Mouse (Mus musculus): Measurements from ENCODE around the gene Lman2. TPM values are rescaled to one million over a fixed set of nuclear protein-coding genes. Genes with fewer than 3 reads are reported as not detected.

The Lman2 gene
- 133 and 142 TPM in 2 replicates for polyA plus RNA-seq (2012; rRNA removed)

DNA sequence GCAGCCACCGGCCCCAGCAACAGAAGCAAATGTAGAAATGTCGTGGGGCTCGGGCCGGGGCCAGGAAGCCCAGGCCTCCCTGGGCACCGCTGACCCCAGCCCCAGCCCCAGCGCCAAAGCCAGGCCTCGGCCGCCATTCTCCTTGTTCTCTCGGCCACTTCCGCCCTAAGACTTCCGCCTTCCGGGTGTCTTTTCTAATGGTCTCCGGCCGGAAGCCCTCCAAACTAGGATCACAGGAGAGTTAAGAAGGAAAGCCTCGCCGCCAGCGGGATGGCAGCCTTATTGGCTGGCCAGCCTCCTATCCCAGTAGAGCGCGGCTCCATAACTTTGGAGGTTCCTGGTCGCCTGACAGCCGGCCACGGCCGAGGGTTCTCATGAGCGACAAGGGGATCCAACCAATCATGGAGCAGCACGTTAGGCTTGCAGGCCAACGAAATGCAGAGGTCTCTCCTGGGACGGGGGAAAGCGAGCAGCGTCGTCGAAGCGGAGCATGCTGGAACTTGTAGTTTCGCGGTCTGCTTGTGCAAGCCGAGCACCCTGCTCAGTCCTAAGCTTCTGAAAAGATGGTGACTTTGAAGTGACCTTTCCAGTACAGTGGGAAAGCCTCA lies at the start of gene Lman2:
TSS of gene Lman2 (minus strand) at position 331 of the 608 bp plus-strand sequence.

DNA sequence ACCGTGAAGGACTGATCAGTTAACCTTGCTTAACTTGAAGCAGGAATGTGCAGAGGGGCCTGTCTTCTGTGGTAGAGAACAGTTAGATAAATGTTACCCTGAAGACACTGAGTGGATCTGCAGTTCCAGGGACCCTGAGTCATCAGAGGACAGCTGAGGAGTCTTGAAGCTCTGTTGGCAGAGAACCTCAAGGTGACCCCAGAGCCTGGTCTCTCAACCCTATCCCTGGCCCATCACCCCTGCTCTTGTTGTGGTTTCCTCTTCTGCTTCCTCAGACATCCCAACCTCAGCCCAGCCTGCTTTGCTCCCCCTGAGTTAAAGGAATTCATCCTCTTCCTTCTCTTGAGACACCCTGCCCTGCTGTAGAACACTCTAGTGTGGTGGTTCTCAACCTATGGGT lies 35.5 kb upstream of the Lman2 start, which contains the start of gene Slc34a1:
TSS of gene Slc34a1 (plus strand) at position 100 of the 400 bp plus-strand sequence.

DNA sequence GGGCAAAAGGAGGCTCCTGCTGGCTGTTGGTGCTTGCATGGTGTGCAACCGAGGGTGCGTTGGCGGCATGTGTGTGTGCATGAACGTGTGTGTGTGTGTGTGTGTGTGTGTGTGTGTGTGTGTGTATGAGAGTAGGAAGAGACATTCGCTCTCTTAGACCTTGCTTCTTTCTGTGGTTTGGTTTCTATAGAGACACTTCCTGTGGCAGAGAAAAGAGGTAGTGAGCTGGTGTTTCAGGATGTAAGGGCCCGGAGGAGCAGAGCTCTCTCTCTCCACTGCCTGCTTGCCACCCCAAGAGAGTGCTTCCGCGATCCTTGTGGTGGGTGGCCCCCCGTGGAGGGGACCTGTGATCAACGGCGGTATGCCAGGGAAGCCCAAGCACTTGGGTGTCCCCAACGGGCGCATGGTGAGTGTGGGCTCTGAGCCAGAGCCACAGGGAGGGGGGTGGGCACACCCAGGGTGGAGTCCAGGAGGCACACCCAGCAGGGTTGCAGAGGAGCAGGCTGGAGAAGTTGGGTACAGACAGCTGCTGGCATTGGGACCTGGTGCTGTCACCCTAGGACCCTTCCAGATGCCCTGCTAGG lies 7.0 kb upstream of the Lman2 start, which contains the start of gene Rgs14:
TSS of gene Rgs14 (plus strand) at position 202 of the 584 bp plus-strand sequence.

DNA sequence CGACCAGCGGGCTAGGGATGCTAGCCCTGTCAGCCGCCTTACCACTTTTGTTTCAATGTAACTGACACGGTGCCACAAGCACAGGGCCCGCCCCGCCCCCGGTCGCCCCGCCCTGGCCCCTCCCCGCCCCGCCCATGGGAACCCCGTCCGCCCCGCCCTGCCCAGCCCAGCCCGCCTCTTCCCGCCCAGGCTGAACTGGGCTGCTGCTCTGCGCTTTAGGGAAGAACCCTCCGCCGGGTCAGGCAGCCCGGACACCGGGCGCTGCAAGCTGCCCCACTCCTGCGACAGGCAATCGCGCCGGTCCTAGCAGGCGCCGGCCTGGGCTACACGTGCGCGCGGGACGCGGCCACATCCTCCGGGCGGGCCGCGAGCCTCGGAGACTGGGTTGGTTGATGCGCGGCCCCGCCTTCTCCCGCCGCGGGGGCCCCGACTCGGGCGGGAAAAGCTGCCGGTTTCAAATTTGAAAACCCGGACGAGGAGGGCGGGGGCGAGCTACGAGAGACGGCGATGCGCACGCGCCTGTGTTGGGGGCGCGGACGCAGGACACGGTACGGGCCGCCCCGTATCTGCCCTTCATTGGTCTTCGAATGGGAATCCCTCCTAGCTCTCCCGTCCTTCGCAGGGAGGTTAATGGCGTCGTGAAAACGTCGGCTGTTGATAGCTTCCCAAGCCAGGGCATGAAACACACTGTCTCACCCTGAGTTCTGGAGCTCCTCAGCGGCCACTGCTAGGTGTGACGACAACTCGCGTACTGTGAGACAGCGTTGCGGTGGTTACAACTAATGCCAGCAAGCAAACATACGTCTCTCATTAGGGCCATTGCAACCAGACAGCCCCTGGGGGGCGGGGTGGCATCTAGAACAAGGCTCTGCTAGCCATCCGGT lies 32.7 kb downstream of the Lman2 start, which contains the start of gene Mxd3:
TSS of gene Mxd3 (minus strand) at position 141 of the 884 bp plus-strand sequence.

DNA sequence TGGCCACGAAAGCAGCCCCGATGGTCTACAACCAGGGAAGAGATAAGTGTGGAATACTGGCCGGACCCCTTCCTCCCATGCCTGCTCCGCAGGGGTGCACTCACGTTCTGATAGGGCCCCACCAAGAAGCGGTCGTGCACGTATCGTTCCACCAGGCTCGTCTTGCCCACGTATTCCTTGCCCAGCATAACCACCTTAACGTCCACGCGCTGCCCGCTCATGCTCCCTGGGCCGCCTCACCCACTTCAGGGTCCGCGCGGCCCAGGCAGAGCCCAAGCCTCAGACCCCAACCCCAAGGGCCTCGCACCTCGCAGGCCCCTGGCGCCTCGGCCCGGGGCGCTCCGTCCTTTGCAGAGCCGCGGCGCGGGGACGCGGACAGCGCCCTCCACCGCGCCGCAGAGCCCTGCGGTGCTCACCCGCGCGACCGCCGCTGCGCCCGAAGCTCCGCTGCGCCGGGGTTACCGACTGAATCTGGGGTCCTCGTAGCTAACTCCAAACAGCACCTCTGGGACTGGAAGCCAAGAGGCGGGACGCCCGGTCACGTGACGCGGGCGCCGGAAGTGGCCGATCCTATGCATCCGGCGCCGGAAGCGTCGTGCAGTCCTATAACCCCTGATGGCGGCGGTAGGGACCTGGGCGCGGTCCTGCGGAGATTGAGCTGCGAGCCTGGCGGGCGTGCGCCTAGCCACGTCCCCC lies 41.0 kb downstream of the Lman2 start, which contains the start of gene Rab24:
TSS of gene Rab24 (minus strand) at position 513 of the 696 bp plus-strand sequence.

DNA sequence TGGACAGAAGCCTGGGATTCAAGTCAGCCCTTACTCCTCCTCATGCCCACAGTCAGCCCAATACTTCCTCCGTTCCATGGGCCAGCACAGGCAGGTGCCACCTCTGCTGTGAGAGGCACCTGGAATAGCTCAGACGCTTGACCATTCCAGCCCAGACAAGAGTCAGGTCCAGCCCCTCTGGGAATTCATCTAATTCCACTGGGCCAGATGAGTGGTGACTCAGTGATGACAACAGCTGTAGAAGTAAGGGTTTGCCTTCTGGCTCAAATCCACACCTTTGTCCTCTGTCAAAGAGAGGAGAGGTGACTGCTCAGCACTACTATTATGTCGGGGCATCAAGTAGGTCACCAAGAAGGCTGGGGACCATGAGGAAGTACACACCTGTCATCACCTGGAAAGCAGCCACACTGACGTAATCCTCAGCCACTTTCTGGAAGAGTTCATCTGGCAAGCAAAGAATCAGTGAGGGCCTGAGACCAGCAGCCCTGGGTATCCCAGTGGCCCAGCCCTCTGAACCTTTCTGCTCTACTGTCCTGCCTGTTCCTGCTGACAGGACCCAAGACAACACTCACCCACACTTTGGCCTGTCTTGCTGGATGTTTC lies 42.6 kb downstream of the Lman2 start, which contains the start of gene Prelid1:
TSS of gene Prelid1 (plus strand) at position 570 of the 603 bp plus-strand sequence.

Other genes with a start within 250 kb of the Lman2 start
- gene Gm17617, start 229.2 kb downstream of the Lman2 start, polyA plus RNA-seq (2012; rRNA removed) = not detected in 2 replicates
- gene Fgfr4, start 210.1 kb downstream of the Lman2 start, polyA plus RNA-seq (2012; rRNA removed) = 13.0 and 15.3 TPM in 2 replicates
- gene Nsd1, start 153.0 kb downstream of the Lman2 start, polyA plus RNA-seq (2012; rRNA removed) = 20.2 and 25.4 TPM in 2 replicates
- gene Prelid1, start 42.3 kb downstream of the Lman2 start, polyA plus RNA-seq (2012; rRNA removed) = 323 and 337 TPM in 2 replicates
- gene Rab24, start 40.8 kb downstream of the Lman2 start, polyA plus RNA-seq (2012; rRNA removed) = 90.5 and 92.6 TPM in 2 replicates
- gene Mxd3, start 33.0 kb downstream of the Lman2 start, polyA plus RNA-seq (2012; rRNA removed) = 16.3 and 21.3 TPM in 2 replicates
- 2.6 and 3.3 TPM in 2 replicates for gene Rgs14, start 6.9 kb upstream of the Lman2 start, polyA plus RNA-seq (2012; rRNA removed)
- gene Slc34a1, start 35.4 kb upstream of the Lman2 start, polyA plus RNA-seq (2012; rRNA removed) = 0.08 and 0.53 TPM in 2 replicates
- not detected in 2 replicates for gene Pfn3, start 52.4 kb upstream of the Lman2 start, polyA plus RNA-seq (2012; rRNA removed)
- 0.23 and 1.3 TPM in 2 replicates for gene F12, start 64.0 kb upstream of the Lman2 start, polyA plus RNA-seq (2012; rRNA removed)
- gene Grk6, start 82.3 kb upstream of the Lman2 start, polyA plus RNA-seq (2012; rRNA removed) = 61.2 and 61.5 TPM in 2 replicates
- 39.3 and 64.5 TPM in 2 replicates for gene Prr7, start 101.5 kb upstream of the Lman2 start, polyA plus RNA-seq (2012; rRNA removed)
- 121 and 140 TPM in 2 replicates for gene Dbn1, start 125.3 kb upstream of the Lman2 start, polyA plus RNA-seq (2012; rRNA removed)
- gene Pdlim7, start 150.9 kb upstream of the Lman2 start, polyA plus RNA-seq (2012; rRNA removed) = 253 and 269 TPM in 2 replicates
- gene Dok3, start 166.5 kb upstream of the Lman2 start, polyA plus RNA-seq (2012; rRNA removed) = 12.2 and 13.5 TPM in 2 replicates
- 110 and 147 TPM in 2 replicates for gene Ddx41, start 173.9 kb upstream of the Lman2 start, polyA plus RNA-seq (2012; rRNA removed)
- 118 and 137 TPM in 2 replicates for gene Fam193b, start 208.3 kb upstream of the Lman2 start, polyA plus RNA-seq (2012; rRNA removed)
- gene Tmed9, start 210.9 kb upstream of the Lman2 start, polyA plus RNA-seq (2012; rRNA removed) = 90.5 and 90.9 TPM in 2 replicates
- 29.8 and 32.7 TPM in 2 replicates for gene B4galt7, start 237.1 kb upstream of the Lman2 start, polyA plus RNA-seq (2012; rRNA removed)